Mouse (Mus musculus) MEL (cell line): ENCODE data around the gene Gm12355. TPM values are rescaled to one million over a fixed set of nuclear protein-coding genes. Genes with fewer than 3 reads are reported as not detected.
A peak's percentile ranks its signal among the peaks of the same experiment; 100 is the strongest.

Experiments used
- DNase-seq: peaks from one replicate; pipeline ENCODE4 v3.0.0; 2011; ENCODE audit warnings: low read depth, low spot score
- H3K27ac ChIP-seq: 2 replicates; pipeline ENCODE4 v1.5.1; 2012; ENCODE audit warnings: low read depth, mild to moderate bottlenecking, control low read depth, low read length, moderate library complexity; ENCODE audit not compliant: control insufficient read depth
- H3K27me3 ChIP-seq, 2 experiments: fragments of 150-350 bp in 1 of 2; sonication (generic) in 1 of 2; 2 replicates each; pipeline ENCODE4 v1.6.1; 2012; ENCODE audit warnings: low read length in 2 of 2, mild to moderate bottlenecking in 2 of 2, improper control_type of control experiment in 1 of 2, moderate library complexity in 1 of 2; ENCODE audit not compliant: insufficient read depth in 2 of 2, control insufficient read depth in 1 of 2
- H3K36me3 ChIP-seq, 2 experiments: 2 replicates each; pipeline ENCODE4 v1.6.1; 2012 to 2014; ENCODE audit warnings: low read length in 2 of 2, improper control_type of control experiment in 1 of 2, inconsistent platforms in 1 of 2, mild to moderate bottlenecking in 1 of 2; ENCODE audit not compliant: insufficient read depth in 2 of 2, control insufficient read depth in 1 of 2
- H3K4me1 ChIP-seq, 2 experiments: fragments of 150-350 bp in 1 of 2; sonication (generic) in 1 of 2; 2 replicates each; pipeline ENCODE4 v1.6.1; 2012; ENCODE audit warnings: low read length in 2 of 2, improper control_type of control experiment in 1 of 2, mild to moderate bottlenecking in 1 of 2; ENCODE audit not compliant: insufficient read depth in 2 of 2, control insufficient read depth in 1 of 2
- H3K4me3 ChIP-seq, 2 experiments: fragments of 150-350 bp in 1 of 2; sonication (generic) in 1 of 2; 2 replicates each; pipeline ENCODE4 v1.5.1; 2012; ENCODE audit warnings: low read depth in 2 of 2, low read length in 2 of 2, mild to moderate bottlenecking in 2 of 2, moderate library complexity in 2 of 2, control low read depth in 1 of 2, improper control_type of control experiment in 1 of 2; ENCODE audit not compliant: control insufficient read depth in 1 of 2, insufficient read depth in 1 of 2
- H3K79me2 ChIP-seq: 2 replicates; pipeline ENCODE4 v1.6.1; 2012; ENCODE audit warnings: mild to moderate bottlenecking, low read length, moderate library complexity; ENCODE audit not compliant: control insufficient read depth, poor library complexity, insufficient read depth
- H3K9ac ChIP-seq: 2 replicates; pipeline ENCODE4 v1.6.1; 2012; ENCODE audit warnings: low read depth, mild to moderate bottlenecking, control low read depth, low read length, moderate library complexity; ENCODE audit not compliant: control insufficient read depth, poor library complexity, severe bottlenecking
- H3K9me3 ChIP-seq: fragments of 150-350 bp; sonication (generic); replicated peaks from 2 replicates; pipeline ENCODE4 v1.6.1; 2012; ENCODE audit warnings: mild to moderate bottlenecking, low read length, improper control_type of control experiment, moderate library complexity; ENCODE audit not compliant: insufficient read depth
- CHD1 ChIP-seq: IDR thresholded peaks from 2 replicates; pipeline ENCODE4 v1.6.1; 2012; ENCODE audit warnings: low read depth, mild to moderate bottlenecking, inconsistent platforms, low read length, improper control_type of control experiment
- CHD2 ChIP-seq: IDR thresholded peaks from 2 replicates; pipeline ENCODE4 v1.6.1; 2011; ENCODE audit warnings: low read length, improper control_type of control experiment
- E2F4 ChIP-seq: IDR thresholded peaks from 2 replicates; pipeline ENCODE4 v1.6.1; 2011; ENCODE audit warnings: low read depth, low read length, improper control_type of control experiment, borderline replicate concordance
- ELF1 ChIP-seq: IDR thresholded peaks from 2 replicates; pipeline ENCODE4 v1.6.1; 2014; ENCODE audit warnings: low read depth, mild to moderate bottlenecking, inconsistent platforms, low read length, improper control_type of control experiment, moderate library complexity
- EP300 ChIP-seq, 2 experiments: IDR thresholded peaks; 2 replicates each; pipeline ENCODE4 v1.6.1; 2011; ENCODE audit warnings: improper control_type of control experiment in 2 of 2, low read length in 2 of 2, low read depth in 1 of 2, mild to moderate bottlenecking in 1 of 2
- ETS1 ChIP-seq: IDR thresholded peaks from 2 replicates; pipeline ENCODE4 v1.6.1; 2012; ENCODE audit warnings: low read depth, mild to moderate bottlenecking, inconsistent platforms, low read length, improper control_type of control experiment, moderate library complexity
- GABPA ChIP-seq: IDR thresholded peaks from 2 replicates; pipeline ENCODE4 v1.6.1; 2012; ENCODE audit warnings: low read depth, mild to moderate bottlenecking, inconsistent platforms, low read length, improper control_type of control experiment, moderate library complexity
- GATA1 ChIP-seq: IDR thresholded peaks from 2 replicates; pipeline ENCODE4 v1.6.1; 2011; ENCODE audit warnings: low read depth, low read length, improper control_type of control experiment
- HCFC1 ChIP-seq: IDR thresholded peaks from 2 replicates; pipeline ENCODE4 v1.6.1; 2012; ENCODE audit warnings: low read depth, mild to moderate bottlenecking, inconsistent platforms, low read length, improper control_type of control experiment, moderate library complexity
- JUND ChIP-seq: IDR thresholded peaks from 2 replicates; pipeline ENCODE4 v1.6.1; 2011; ENCODE audit warnings: low read depth, mild to moderate bottlenecking, improper control_type of control experiment, low read length
- MAX ChIP-seq: IDR thresholded peaks from 2 replicates; pipeline ENCODE4 v1.6.1; 2011; ENCODE audit warnings: low read length, improper control_type of control experiment
- MAZ ChIP-seq: IDR thresholded peaks from 2 replicates; pipeline ENCODE4 v1.6.1; 2012; ENCODE audit warnings: low read depth, mild to moderate bottlenecking, inconsistent platforms, low read length, improper control_type of control experiment
- MXI1 ChIP-seq: IDR thresholded peaks from 2 replicates; pipeline ENCODE4 v1.6.1; 2011; ENCODE audit warnings: mild to moderate bottlenecking, low read depth, low read length, improper control_type of control experiment
- MYB ChIP-seq: IDR thresholded peaks from 2 replicates; pipeline ENCODE4 v1.6.1; 2011; ENCODE audit warnings: mild to moderate bottlenecking, low read depth, low read length, improper control_type of control experiment
- NELFE ChIP-seq: IDR thresholded peaks from 2 replicates; pipeline ENCODE4 v1.6.1; 2011; ENCODE audit warnings: low read depth, low read length, improper control_type of control experiment
- NRF1 ChIP-seq: IDR thresholded peaks from 2 replicates; pipeline ENCODE4 v1.6.1; 2014; ENCODE audit warnings: low read depth, mild to moderate bottlenecking, inconsistent platforms, low read length, improper control_type of control experiment, moderate library complexity; ENCODE audit not compliant: poor library complexity, insufficient read depth, severe bottlenecking
- RAD21 ChIP-seq: IDR thresholded peaks from 2 replicates; pipeline ENCODE4 v1.6.1; 2011; ENCODE audit warnings: mild to moderate bottlenecking, low read depth, low read length, improper control_type of control experiment
- RCOR1 ChIP-seq: IDR thresholded peaks from 2 replicates; pipeline ENCODE4 v1.6.1; 2012; ENCODE audit warnings: low read depth, mild to moderate bottlenecking, inconsistent platforms, low read length, improper control_type of control experiment
- SIN3A ChIP-seq: IDR thresholded peaks from 2 replicates; pipeline ENCODE4 v1.6.1; 2012; ENCODE audit warnings: low read length, improper control_type of control experiment, inconsistent platforms
- TAL1 ChIP-seq: IDR thresholded peaks from 2 replicates; pipeline ENCODE4 v1.6.1; 2012; ENCODE audit warnings: mild to moderate bottlenecking, inconsistent platforms, low read length, moderate library complexity, mixed read lengths
- TBP ChIP-seq: IDR thresholded peaks from 2 replicates; pipeline ENCODE4 v1.8.0; 2011; ENCODE audit warnings: low read depth, low read length, improper control_type of control experiment
- TCF12 ChIP-seq: IDR thresholded peaks from 2 replicates; pipeline ENCODE4 v1.6.1; 2014; ENCODE audit warnings: low read depth, mild to moderate bottlenecking, inconsistent platforms, low read length, improper control_type of control experiment, moderate library complexity
- UBTF ChIP-seq: IDR thresholded peaks from 2 replicates; pipeline ENCODE4 v1.6.1; 2012; ENCODE audit warnings: low read depth, mild to moderate bottlenecking, inconsistent platforms, low read length, improper control_type of control experiment, moderate library complexity, borderline replicate concordance; ENCODE audit not compliant: insufficient read depth
- USF1 ChIP-seq: IDR thresholded peaks from 2 replicates; pipeline ENCODE4 v1.6.1; 2014; ENCODE audit warnings: low read depth, mild to moderate bottlenecking, inconsistent platforms, low read length, improper control_type of control experiment, moderate library complexity
- USF2 ChIP-seq, 2 experiments: IDR thresholded peaks; 2 replicates each; pipeline ENCODE4 v1.6.1; 2011 to 2012; ENCODE audit warnings: improper control_type of control experiment in 2 of 2, low read length in 2 of 2, borderline replicate concordance in 1 of 2, inconsistent platforms in 1 of 2, low read depth in 1 of 2, mild to moderate bottlenecking in 1 of 2; ENCODE audit not compliant: insufficient read depth in 1 of 2
- ZNF384 ChIP-seq: IDR thresholded peaks from 2 replicates; pipeline ENCODE4 v1.6.1; 2012; ENCODE audit warnings: low read depth, mild to moderate bottlenecking, inconsistent platforms, low read length, improper control_type of control experiment
- polyA plus RNA-seq, 2 experiments: library from polyadenylated mRNA; stranded (reverse) in 1 of 2; unstranded in 1 of 2; fragments of >175 nt in 1 of 2; fragments of >200 nt in 1 of 2; gene quantifications; 2 replicates each; pipeline versions ENCODE4 v1.2.1 to v1.2.4; 2012; ENCODE audit warnings: low replicate concordance in 2 of 2, low read depth in 1 of 2; ENCODE audit not compliant: insufficient read length in 2 of 2, insufficient read depth in 1 of 2, missing spikeins in 1 of 2
- total RNA-seq: library from RNA; depleted of rRNA; stranded (reverse); fragments of 300-350 nt; gene quantifications from 2 replicates; pipeline ENCODE4 v1.2.3, GENCODE M21; 2012

Gm12355 gene
- total and polyA plus RNA-seq, 3 experiments, result 0.58 to 3.4 TPM; not detected in 1

DNA sequence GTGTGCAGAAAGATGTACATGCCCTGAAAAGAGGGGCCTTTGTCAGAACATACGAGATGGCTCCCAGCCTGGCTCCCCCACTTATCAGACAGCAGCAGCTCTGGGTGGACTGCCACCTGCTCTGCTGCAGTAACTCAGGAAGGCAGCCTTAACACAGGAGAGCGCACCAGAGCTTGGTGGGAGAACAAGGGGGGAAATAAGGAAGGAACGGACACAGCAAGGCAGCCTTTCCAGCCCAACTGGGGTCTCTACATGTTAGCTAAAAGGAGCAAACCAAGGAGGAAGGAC, 42.3 kb downstream of the Gm12355 start:
- Histone ChIP-seq H3K79me2 (peaks cover 30% of the 10 kb centered on the region), H3K4me3 (peak overlapping the region; percentile 18 to 22), H3K27me3 (no peaks in the 10 kb centered on the region), H3K9ac (peak overlapping the region; percentile 71), H3K4me1 (peaks cover 39 to 66% of the 10 kb centered on the region in 2 experiments), H3K9me3 (no peaks in the 10 kb centered on the region), H3K27ac (peak overlapping the region; percentile 99), H3K36me3 (peaks cover 2 to 60% of the 10 kb centered on the region in 2 experiments; a peak in 3 of 4 replicates)
- peak; percentile 92 for DNase-seq
- TF ChIP-seq TCF12 (peak; percentile 94), MAX (no peak), MXI1 (peak; percentile 59), MAZ (no peak), EP300 (IDR thresholded peaks at IDR 0.05; ENCODE audit: low read depth in 1 of 2, low read length in 2 of 2) (peak; percentile 58 to 88), GABPA (no peak), CHD2 (no peak), GATA1 (peak; percentile 84), ZNF384 (no peak), UBTF (0 out of 2 replicates have a peak, but pooled peaks have one; percentile 42), HCFC1 (peak; percentile 38; the same call in 1 of the 2 replicates), NRF1 (peak; percentile 16; the same call in 1 of the 2 replicates), ETS1 (peak; percentile 67), TAL1 (peak; percentile 94), USF2 (IDR thresholded peaks at IDR 0.05; ENCODE audit: borderline replicate concordance in 1 of 2, insufficient read depth in 1 of 2, low read depth in 1 of 2, low read length in 2 of 2) (no peak), USF1 (no peak)

DNA sequence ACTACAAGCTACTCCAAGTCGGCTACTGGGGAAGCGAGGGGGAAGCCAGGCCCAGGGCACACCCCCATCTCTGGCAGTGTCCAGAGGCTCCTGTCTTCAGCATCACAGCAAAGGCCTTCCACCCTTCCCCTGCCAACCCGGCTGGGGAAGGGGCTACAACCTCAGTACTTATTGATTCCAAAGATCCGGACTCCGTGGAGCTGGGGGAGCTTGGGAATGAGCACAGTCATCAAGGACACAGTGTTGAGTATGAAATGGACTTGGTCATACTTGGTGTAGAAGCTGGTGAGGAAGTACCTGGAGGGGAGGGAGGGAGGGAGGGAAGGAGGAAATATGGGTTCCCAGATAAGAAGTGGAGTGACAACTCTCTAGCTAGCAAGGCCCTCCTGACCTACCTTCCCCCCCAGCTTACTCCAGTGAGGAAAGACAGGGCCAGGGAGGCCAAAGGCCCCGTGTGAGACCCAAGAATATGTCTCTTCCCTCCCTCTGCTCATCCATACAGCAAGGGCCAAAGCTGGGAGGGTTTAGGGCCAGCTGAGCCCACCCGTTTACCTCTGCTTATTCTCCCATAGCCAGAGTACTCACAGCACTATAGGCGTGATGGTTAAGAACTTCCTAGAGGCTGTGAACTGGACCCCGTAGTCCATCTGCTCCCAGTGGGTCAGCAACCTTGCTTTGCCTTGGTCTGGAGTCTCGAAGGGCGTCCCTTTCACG, 42.8 kb downstream of the Gm12355 start:
- Histone ChIP-seq H3K27ac (peak overlapping the region; percentile 99), H3K4me1 (peaks cover 38 to 65% of the 10 kb centered on the region in 2 experiments), H3K27me3 (no peaks in the 10 kb centered on the region), H3K79me2 (peaks cover 30% of the 10 kb centered on the region), H3K9me3 (no peaks in the 10 kb centered on the region), H3K4me3 (peak overlapping the region; percentile 18 to 32), H3K36me3 (peaks cover 2 to 59% of the 10 kb centered on the region in 2 experiments; a peak in 3 of 4 replicates), H3K9ac (peak overlapping the region; percentile 75)
- DNase-seq, result peak; percentile 94
- peak; percentile 63; the same call in 1 of the 2 replicates for TF ChIP-seq CHD1
- peak; percentile 76 for TF ChIP-seq ETS1
- TF ChIP-seq TCF12, result peak; percentile 92
- TF ChIP-seq MXI1, result peak; percentile 60
- TF ChIP-seq RAD21, result no peak
- TF ChIP-seq TBP, result peak; percentile 57; the same call in 1 of the 2 replicates
- TF ChIP-seq TAL1, result peak; percentile 80
- TF ChIP-seq JUND, result no peak
- 0 out of 2 replicates have a peak, but pooled peaks have one; percentile 37 for TF ChIP-seq UBTF
- no peak for TF ChIP-seq E2F4
- TF ChIP-seq CHD2, result no peak; the same call in 1 of the 2 replicates
- no peak for TF ChIP-seq NRF1
- peak; percentile 89 for TF ChIP-seq EP300 (IDR thresholded peaks at IDR 0.05; ENCODE audit: low read depth in 1 of 2, low read length in 2 of 2)
- TF ChIP-seq GABPA, result no peak
- 0 out of 2 replicates have a peak, but pooled peaks have one; percentile 55 for TF ChIP-seq ZNF384
- TF ChIP-seq RCOR1, result peak; percentile 41; the same call in 1 of the 2 replicates
- peak; percentile 43; the same call in 1 of the 2 replicates for TF ChIP-seq HCFC1
- TF ChIP-seq NELFE, result peak; percentile 57
- TF ChIP-seq SIN3A, result no peak; the same call in none of the 2 replicates
- peak; percentile 91; the same call in 1 of the 2 replicates for TF ChIP-seq MAZ
- peak; percentile 49 for TF ChIP-seq ELF1
- no peak for TF ChIP-seq MYB
